Comparison of ENCODE assay signal across 12 mouse cellular contexts in genomic region chr13:37941950-37942886, GRCm38 (mm10). TPM values are rescaled to one million over a fixed set of nuclear protein-coding genes. Genes with fewer than 3 reads are reported as not detected.
DNase-seq lines count a peak whose midpoint lies in the region; ATAC-seq lines count a peak whose summit lies in the region.
"Had no signal": no experiment of that assay in that cellular context is flagged by ENCODE, and none has a peak within 500 bp of the region (broad histone marks: within the 10 kb centered on the region; RNA-seq: fewer than 3 reads in every experiment).

No protein-coding gene starts in this region.

- H3K27me3 ChIP-seq in forebrain, embryonic 10.5 days (ENCODE audit: poor library complexity, severe bottlenecking) = no peaks in the 10 kb centered on the region
- H3K27me3 ChIP-seq in forebrain, embryonic 12.5 days = no peaks in the 10 kb centered on the region
- H3K27me3 ChIP-seq in neural tube, embryonic 14.5 days (ENCODE audit: control insufficient read depth, insufficient read depth, low read length) = no peaks in the 10 kb centered on the region
- H3K27me3 ChIP-seq in neural tube, embryonic 15.5 days (replicated peaks) = no peaks in the 10 kb centered on the region
- H3K27me3 ChIP-seq: embryonic facial prominence, embryonic 12.5 days; limb, embryonic 13.5 days had no signal

- no peak overlapping the region for H3K4me2 ChIP-seq in forebrain, embryonic 12.5 days
- H3K4me2 ChIP-seq in neural tube, embryonic 14.5 days (ENCODE audit: low read depth, low read length) = no peak overlapping the region
- no peak overlapping the region for H3K4me2 ChIP-seq in neural tube, embryonic 15.5 days
- H3K4me2 ChIP-seq: embryonic facial prominence, embryonic 12.5 days; limb, embryonic 13.5 days had no signal

- H3K36me3 ChIP-seq in forebrain, embryonic 10.5 days (replicated peaks) = peaks cover 10% of the 10 kb centered on the region
- H3K36me3 ChIP-seq in forebrain, embryonic 12.5 days (replicated peaks) = no peaks in the 10 kb centered on the region
- no peaks in the 10 kb centered on the region for H3K36me3 ChIP-seq in neural tube, embryonic 14.5 days (ENCODE audit: control insufficient read depth, insufficient read depth, low read length)
- no peaks in the 10 kb centered on the region for H3K36me3 ChIP-seq in neural tube, embryonic 15.5 days

- H3K4me3 ChIP-seq in forebrain, embryonic 10.5 days = no peak overlapping the region
- no peak overlapping the region for H3K4me3 ChIP-seq in forebrain, embryonic 12.5 days (replicated peaks)
- H3K4me3 ChIP-seq in neural tube, embryonic 14.5 days (ENCODE audit: low read depth, low read length) = no peak overlapping the region
- no peak overlapping the region for H3K4me3 ChIP-seq in neural tube, embryonic 15.5 days (replicated peaks)
- H3K4me3 ChIP-seq: embryonic facial prominence, embryonic 12.5 days; limb, embryonic 13.5 days had no signal

- H3K4me1 ChIP-seq in forebrain, embryonic 10.5 days = peaks cover 11% of the 10 kb centered on the region
- H3K4me1 ChIP-seq in forebrain, embryonic 12.5 days = no peaks in the 10 kb centered on the region
- H3K4me1 ChIP-seq in neural tube, embryonic 14.5 days (ENCODE audit: control insufficient read depth, insufficient read depth, low read length) = no peaks in the 10 kb centered on the region
- no peaks in the 10 kb centered on the region for H3K4me1 ChIP-seq in neural tube, embryonic 15.5 days

- intact Hi-C loops in left cerebral cortex, postnatal 10 days (cut with DNase I) = loop anchor here (10.0 kb wide), 1 partner anchor 117 kb away; no protein-coding TSS in a partner anchor
- intact Hi-C loops in left cerebral cortex, postnatal 36 days (cut with DNase I) = no loop called here

- ATAC-seq in forebrain, embryonic 12.5 days (ENCODE audit: low FRiP score) = no peak
- no peak for ATAC-seq in neural tube, embryonic 14.5 days (ENCODE audit: low read depth)
- no peak for ATAC-seq in neural tube, embryonic 15.5 days (ENCODE audit: low FRiP score)
- ATAC-seq in megakaryocyte-erythroid progenitor cell, adult 5-6 weeks (replicated peaks; ENCODE audit: low FRiP score, low TSS enrichment, poor library complexity, severe bottlenecking) = no peak

- 66% methylated on average over 17 of the region's 17 CpGs for WGBS in forebrain, embryonic 10.5 days
- 60% methylated on average over 17 of the region's 17 CpGs for WGBS in forebrain, embryonic 12.5 days
- 70% methylated on average over 17 of the region's 17 CpGs for WGBS in neural tube, embryonic 14.5 days
- 70% methylated on average over 17 of the region's 17 CpGs for WGBS in neural tube, embryonic 15.5 days

- peak overlapping the region; percentile 35; the same call in 1 of the 2 replicates for H3K27ac ChIP-seq in forebrain, embryonic 10.5 days
- H3K27ac ChIP-seq in forebrain, embryonic 12.5 days = no peak overlapping the region
- H3K27ac ChIP-seq in neural tube, embryonic 14.5 days (ENCODE audit: low read depth, low read length) = no peak overlapping the region
- no peak overlapping the region for H3K27ac ChIP-seq in neural tube, embryonic 15.5 days (replicated peaks)
- H3K27ac ChIP-seq: embryonic facial prominence, embryonic 12.5 days; limb, embryonic 13.5 days had no signal

- no peak for DNase-seq in forebrain, embryonic 10.5 days (ENCODE audit: extremely low spot score, low spot score)
- DNase-seq in kidney, postnatal 25 days = peak; percentile 69 to 76
- no peak for DNase-seq in left cerebral cortex, postnatal 10 days (ENCODE audit: extremely low spot score in 1 of 2, low spot score in 2 of 2)
- DNase-seq in left cerebral cortex, postnatal 36 days (ENCODE audit: low spot score in 2 of 2) = no peak
- DNase-seq: B cell, adult 2 months; heart, postnatal 14 days had no signal

- no peaks in the 10 kb centered on the region for H3K9me3 ChIP-seq in forebrain, embryonic 10.5 days
- H3K9me3 ChIP-seq in forebrain, embryonic 12.5 days = no peaks in the 10 kb centered on the region
- 0 out of 2 replicates have a peak, but pooled peaks cover 2% of the 10 kb centered on the region for H3K9me3 ChIP-seq in neural tube, embryonic 14.5 days (ENCODE audit: control insufficient read depth, low read length)
- no peaks in the 10 kb centered on the region for H3K9me3 ChIP-seq in neural tube, embryonic 15.5 days (replicated peaks)
- H3K9me3 ChIP-seq: embryonic facial prominence, embryonic 12.5 days; limb, embryonic 13.5 days had no signal

- H3K9ac ChIP-seq in forebrain, embryonic 12.5 days = no peak overlapping the region
- 0 out of 2 replicates have a peak overlapping the region, but pooled peaks have one; percentile 7 for H3K9ac ChIP-seq in neural tube, embryonic 14.5 days (replicated peaks; ENCODE audit: low read depth, low read length)
- H3K9ac ChIP-seq in neural tube, embryonic 15.5 days (replicated peaks) = no peak overlapping the region
- H3K9ac ChIP-seq: embryonic facial prominence, embryonic 12.5 days; limb, embryonic 13.5 days had no signal

RNA-seq across cellular contexts. Expression of gene Ssr1, which starts 51.8 kb away (rescaled TPM):
- 117 and 126 TPM in 2 replicates for polyA plus RNA-seq in forebrain, embryonic 10.5 days (2016; fragmentation: Nextera tagmentation; extraction: Ambion mirVana)
- 94.0 and 110 TPM in 2 replicates for polyA plus RNA-seq in forebrain, embryonic 12.5 days (2016; fragmentation: Nextera tagmentation; extraction: Ambion mirVana)
- 53.0 and 69.3 TPM in 2 replicates for polyA plus RNA-seq in neural tube, embryonic 14.5 days (2014; fragmentation: Nextera tagmentation; extraction: Ambion mirVana)
- 64.5 and 67.1 TPM in 2 replicates for polyA plus RNA-seq in neural tube, embryonic 15.5 days (2015; fragmentation: Nextera tagmentation; extraction: Ambion mirVana)
- total RNA-seq in left cerebral cortex, postnatal 10 days (2021) = 10 to 100 TPM; 85.1 to 87.1 TPM
- 10 to 100 TPM; 79.5 to 88.5 TPM for total RNA-seq in left cerebral cortex, postnatal 36 days (2021)
- total RNA-seq in megakaryocyte-erythroid progenitor cell, adult 5-6 weeks (2014; fragmentation: Nextera tagmentation) = 58.6 and 105 TPM in 2 replicates
- 104 and 158 TPM in 2 replicates for total RNA-seq in megakaryocyte-erythroid progenitor cell, adult 5-6 weeks (2017)

Comparison
In these comparisons a context has a peak if more than half of its experiments do, and no peak if none do; other contexts are left out.
1. DNase-seq: peak in kidney, postnatal 25 days (2 of 2); none in forebrain, embryonic 10.5 days (single experiment), left cerebral cortex, postnatal 10 days (0 of 2) and left cerebral cortex, postnatal 36 days (0 of 2).